Mouse (Mus musculus) left cerebral cortex, adult 9 months (tissue): ENCODE measurements around the gene Epyc.
"Not testable (repeated sequence)": the region's sequence is repeated elsewhere in the genome, so short reads cannot be mapped to it uniquely, and the experiment has no call there.

ENCODE experiments used
- DNase-seq, 2 experiments: peaks; one replicate each; pipeline ENCODE4 v3.0.0; 2022; ENCODE audit warnings: low spot score in 2 of 2

Epyc gene

DNA sequence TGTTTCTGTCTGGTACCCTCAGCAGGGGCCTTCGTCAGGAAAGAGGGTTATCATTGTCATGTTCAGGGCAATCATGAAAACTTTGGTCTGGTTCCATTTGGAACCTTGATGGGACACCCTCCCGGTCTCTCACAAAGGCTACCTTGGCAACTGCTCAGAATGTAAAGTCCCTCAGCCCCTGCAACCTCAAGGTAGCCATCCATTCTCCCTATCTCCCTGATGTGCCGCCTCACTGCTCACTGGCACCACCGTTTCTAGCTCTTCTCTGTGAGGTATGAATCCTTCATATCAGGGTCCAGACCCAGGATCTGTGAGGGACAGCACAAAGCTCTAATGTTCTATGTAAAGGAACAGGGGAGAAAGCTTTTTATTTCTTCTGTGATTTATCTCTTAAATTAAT is 70.7 kb downstream of the Epyc start:
- DNase-seq: no peak

DNA sequence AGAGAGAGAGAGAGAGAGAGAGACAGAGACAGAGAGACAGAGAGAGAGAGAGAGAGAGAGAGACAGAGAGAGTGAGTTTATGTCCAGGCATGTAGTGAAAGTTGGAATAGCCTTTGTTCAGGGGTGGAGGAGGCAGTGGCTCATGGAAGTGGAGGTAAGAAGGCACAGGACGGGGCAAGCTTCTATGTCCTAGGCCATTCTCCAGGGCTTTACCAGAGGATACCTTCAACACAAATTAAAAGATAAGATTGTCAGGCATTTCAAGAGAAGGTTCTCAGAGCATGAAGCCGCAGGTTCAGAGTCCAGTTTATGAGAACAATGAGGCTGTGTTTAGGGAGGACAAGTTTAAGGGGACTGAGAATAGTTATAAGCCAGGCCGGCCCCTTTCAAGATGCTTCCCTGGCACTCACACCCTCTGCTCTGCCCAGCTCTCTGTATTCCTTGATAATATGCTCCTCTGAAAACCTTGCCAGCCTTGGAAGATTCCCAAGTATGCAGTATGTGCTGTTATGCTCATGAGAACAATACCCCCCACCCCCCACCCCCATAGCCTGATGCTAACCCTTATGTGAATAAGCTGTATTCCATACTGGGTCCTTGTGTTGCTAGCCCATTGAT is 71.5 kb downstream of the Epyc start:
- no peak for DNase-seq

DNA sequence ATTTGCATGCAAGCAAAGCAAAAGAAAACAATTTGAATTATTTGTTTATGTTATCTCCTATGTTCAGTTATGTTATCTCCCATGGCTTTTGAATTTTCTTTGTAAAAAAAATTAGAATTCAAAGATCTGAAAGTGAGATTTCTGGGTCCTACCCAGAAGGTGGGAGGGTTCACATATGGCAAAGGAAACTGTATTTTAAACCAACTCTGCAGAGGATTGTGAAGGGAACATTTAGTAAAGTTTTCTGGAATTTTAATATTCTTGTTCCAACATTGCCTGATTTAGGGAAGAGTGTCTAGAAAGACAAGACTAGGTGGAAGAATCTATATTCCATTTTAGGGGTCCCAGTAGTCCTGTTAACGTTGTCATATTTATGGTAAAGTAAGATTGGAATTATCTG is 73.4 kb downstream of the Epyc start:
- no peak for DNase-seq

DNA sequence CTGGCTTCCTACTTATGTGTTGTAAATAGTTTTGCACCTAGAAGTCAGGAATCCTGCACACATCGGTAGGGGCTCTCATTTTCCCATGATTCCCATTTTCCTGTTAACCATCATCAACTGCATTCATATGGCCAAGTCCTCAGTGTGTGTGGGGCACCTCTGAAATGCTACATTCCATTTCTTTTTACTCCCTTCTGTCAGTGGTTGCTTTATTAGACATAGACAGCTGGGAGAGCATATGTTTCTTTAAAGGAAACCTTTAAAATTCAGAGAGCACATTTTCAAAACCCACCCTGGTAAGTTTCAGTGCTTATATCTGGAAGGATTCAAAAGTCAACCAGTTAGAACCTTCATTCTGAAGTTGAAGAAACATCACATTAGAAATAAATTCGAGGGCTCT is 74.2 kb downstream of the Epyc start:
- DNase-seq: no peak

DNA sequence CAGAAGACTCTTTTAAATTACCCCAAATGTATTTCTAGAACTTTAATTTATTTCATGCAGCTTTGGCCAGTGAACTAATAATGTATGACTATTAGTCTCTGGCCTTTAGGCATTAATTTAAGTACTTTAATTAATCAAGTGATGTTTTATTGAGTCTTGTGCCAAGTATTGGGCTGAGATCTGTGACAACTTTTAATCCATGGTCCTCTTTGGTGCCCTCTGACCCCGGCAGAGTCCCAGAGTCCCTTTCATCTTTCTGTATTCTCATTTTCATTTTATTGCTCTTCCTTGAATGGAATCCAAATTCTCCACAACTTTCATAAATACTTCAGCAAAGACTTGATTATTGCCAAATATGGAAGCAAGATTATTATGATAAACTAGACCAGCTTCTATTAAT is 76.8 kb downstream of the Epyc start:
- DNase-seq: no peak

DNA sequence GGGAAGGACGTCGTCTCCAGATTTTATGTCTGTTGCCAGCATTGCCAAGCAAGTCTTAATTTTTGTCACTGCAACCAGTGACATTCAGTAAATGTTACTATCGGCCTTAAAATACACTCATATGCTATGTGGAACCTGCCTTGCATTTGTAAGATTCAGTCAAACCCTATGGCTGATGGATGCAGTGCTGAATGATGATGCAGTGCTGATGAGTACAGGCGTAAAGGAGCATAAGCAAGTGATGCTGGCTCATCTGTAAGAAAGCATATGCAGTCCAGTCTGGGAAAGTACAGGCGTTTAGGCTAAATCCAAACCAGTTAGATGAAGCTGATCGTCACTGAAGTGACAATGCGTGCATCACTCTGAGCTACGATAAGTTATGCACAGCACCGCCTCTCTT is 78.8 kb downstream of the Epyc start:
- no peak for DNase-seq

DNA sequence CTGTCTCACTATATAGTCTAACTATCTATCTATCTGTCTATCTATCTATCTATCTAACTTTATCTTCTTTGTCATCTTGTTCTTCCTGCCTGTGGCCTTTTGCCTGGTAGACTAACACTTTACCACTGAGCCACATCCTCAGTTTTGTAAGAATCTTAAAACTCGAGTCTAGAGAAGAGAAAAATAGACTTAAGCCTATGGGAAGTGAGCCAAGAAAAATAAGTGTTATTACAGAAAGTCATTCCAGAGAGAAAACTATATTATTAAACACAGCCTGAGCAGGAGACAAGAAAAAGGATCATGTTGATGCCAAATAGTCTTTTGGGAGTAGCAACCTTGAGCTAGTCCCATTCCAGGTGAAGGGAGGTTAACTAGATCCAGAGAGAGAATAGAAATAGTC is 82.1 kb downstream of the Epyc start:
- no peak for DNase-seq

DNA sequence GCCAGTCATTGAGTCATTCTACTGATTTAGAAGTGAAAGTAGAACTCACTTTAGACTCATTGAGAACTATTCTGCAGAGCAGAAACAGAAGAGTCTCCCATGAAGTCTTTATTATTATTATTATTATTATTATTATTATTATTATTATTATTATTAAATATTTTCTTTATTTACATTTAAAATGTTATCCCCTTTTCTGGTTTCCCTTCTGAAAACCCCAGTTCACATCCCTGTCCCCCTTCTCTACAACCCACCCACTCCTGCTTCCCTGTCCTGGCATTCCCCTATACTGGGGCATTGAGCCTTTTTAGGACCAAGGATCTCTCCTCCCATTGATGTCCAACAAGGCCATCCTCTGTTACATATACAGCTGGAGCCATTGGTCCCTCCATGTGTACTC is 82.8 kb downstream of the Epyc start, which contains the start of gene C030005K15Rik:
C030005K15Rik (minus strand) TSS at position 101 of the 400 bp plus-strand sequence.
- not testable (repeated sequence) for DNase-seq
